In genomic region chr19:43674316-43674689, GRCm38 (mm10) we compare ENCODE assay signal across 8 mouse cellular contexts. TPM values are rescaled to one million over a fixed set of nuclear protein-coding genes. Genes with fewer than 3 reads are reported as not detected.
DNase-seq lines count a peak whose midpoint lies in the region; ATAC-seq and TF ChIP-seq lines count a peak whose summit lies in the region.

No protein-coding gene starts in this region.

- no peak for ATAC-seq in lung, embryonic 16.5 days (ENCODE audit: low read depth)
- ATAC-seq in liver, embryonic 11.5 days (replicated peaks; ENCODE audit: low FRiP score), result no peak; the same call in 1 of the 2 replicates
- ATAC-seq in stomach, postnatal 0 days (ENCODE audit: low FRiP score, low TSS enrichment), result 0 out of 2 replicates have a peak, but pooled peaks have one; percentile 2

- TF ChIP-seq EP300 in stomach, postnatal 0 days (optimal IDR thresholded peaks at IDR 0.05), result no peak

- 0% methylated on average over 24 of the region's 29 CpGs for WGBS in lung, embryonic 16.5 days
- under 1% methylated on average over 27 of the region's 29 CpGs for WGBS in forebrain, embryonic 10.5 days
- under 1% methylated on average over 29 of the region's 29 CpGs for WGBS in liver, embryonic 11.5 days
- WGBS in stomach, postnatal 0 days, result under 1% methylated on average over 28 of the region's 29 CpGs

- no peaks in the 10 kb centered on the region for H3K36me3 ChIP-seq in lung, embryonic 16.5 days (ENCODE audit: control insufficient read depth, insufficient read depth, low read length)
- no peaks in the 10 kb centered on the region for H3K36me3 ChIP-seq in forebrain, embryonic 10.5 days (replicated peaks)
- H3K36me3 ChIP-seq in liver, embryonic 11.5 days (ENCODE audit: control insufficient read depth, insufficient read depth, low read length), result no peaks in the 10 kb centered on the region
- no peaks in the 10 kb centered on the region for H3K36me3 ChIP-seq in stomach, postnatal 0 days (ENCODE audit: control insufficient read depth, insufficient read depth, low read length)

- TF ChIP-seq CTCF in stomach, postnatal 0 days (IDR thresholded peaks at IDR 0.05; ENCODE audit: low read depth), result no peak

- peak overlapping the region; percentile 83 for H3K4me3 ChIP-seq in lung, embryonic 16.5 days (ENCODE audit: low read length)
- H3K4me3 ChIP-seq in forebrain, embryonic 10.5 days, result peak overlapping the region; percentile 99
- peak overlapping the region; percentile 92 for H3K4me3 ChIP-seq in liver, embryonic 11.5 days (ENCODE audit: low read depth, low read length)
- peak overlapping the region; percentile 91 for H3K4me3 ChIP-seq in stomach, postnatal 0 days (ENCODE audit: low read depth, low read length)

- H3K27ac ChIP-seq in lung, embryonic 16.5 days (ENCODE audit: low read length), result peak overlapping the region; percentile 75
- peak overlapping the region; percentile 95 for H3K27ac ChIP-seq in forebrain, embryonic 10.5 days
- H3K27ac ChIP-seq in liver, embryonic 11.5 days (ENCODE audit: low read depth, low read length), result peak overlapping the region; percentile 76
- peak overlapping the region; percentile 91 for H3K27ac ChIP-seq in stomach, postnatal 0 days (replicated peaks)

- peaks cover 14% of the 10 kb centered on the region for H3K4me1 ChIP-seq in lung, embryonic 16.5 days (replicated peaks; ENCODE audit: control insufficient read depth, insufficient read depth, low read length)
- H3K4me1 ChIP-seq in forebrain, embryonic 10.5 days, result peaks cover 38% of the 10 kb centered on the region
- H3K4me1 ChIP-seq in liver, embryonic 11.5 days (replicated peaks; ENCODE audit: control insufficient read depth, insufficient read depth, low read length), result peaks cover 13% of the 10 kb centered on the region
- H3K4me1 ChIP-seq in stomach, postnatal 0 days (replicated peaks; ENCODE audit: control insufficient read depth, insufficient read depth), result 0 out of 2 replicates have a peak, but pooled peaks cover 2% of the 10 kb centered on the region

- peak overlapping the region; percentile 68 for H3K4me2 ChIP-seq in lung, embryonic 16.5 days (ENCODE audit: low read depth, low read length)
- peak overlapping the region; percentile 72 for H3K4me2 ChIP-seq in liver, embryonic 11.5 days
- peak overlapping the region; percentile 76 for H3K4me2 ChIP-seq in stomach, postnatal 0 days (replicated peaks; ENCODE audit: low read depth)

- DNase-seq in embryo, embryonic 10 days (ENCODE audit: low spot score), result peak; percentile 42
- DNase-seq in embryo, embryonic 11 days, result no peak
- no peak for DNase-seq in lung, postnatal 25 days (ENCODE audit: low spot score)
- no peak for DNase-seq in forebrain, embryonic 10.5 days (ENCODE audit: extremely low spot score, low spot score)
- no peak for DNase-seq in liver, embryonic 11.5 days (ENCODE audit: low spot score)
- no peak for DNase-seq in stomach, postnatal 0 days (ENCODE audit: low spot score)
- no peak for DNase-seq in thymus, postnatal 0 days (ENCODE audit: low spot score)

- H3K9me3 ChIP-seq in lung, embryonic 16.5 days (ENCODE audit: control insufficient read depth, low read length), result no peaks in the 10 kb centered on the region
- H3K9me3 ChIP-seq in forebrain, embryonic 10.5 days, result no peaks in the 10 kb centered on the region
- H3K9me3 ChIP-seq in liver, embryonic 11.5 days (ENCODE audit: control insufficient read depth, low read length), result no peaks in the 10 kb centered on the region
- no peaks in the 10 kb centered on the region for H3K9me3 ChIP-seq in stomach, postnatal 0 days (ENCODE audit: control insufficient read depth, low read length)

- no peaks in the 10 kb centered on the region for H3K27me3 ChIP-seq in lung, embryonic 16.5 days (ENCODE audit: control insufficient read depth, insufficient read depth, low read depth, low read length)
- peaks cover 16% of the 10 kb centered on the region for H3K27me3 ChIP-seq in forebrain, embryonic 10.5 days (ENCODE audit: poor library complexity, severe bottlenecking)
- H3K27me3 ChIP-seq in liver, embryonic 11.5 days (replicated peaks; ENCODE audit: control insufficient read depth, insufficient read depth, low read length), result no peaks in the 10 kb centered on the region
- no peaks in the 10 kb centered on the region for H3K27me3 ChIP-seq in stomach, postnatal 0 days (ENCODE audit: control insufficient read depth, insufficient read depth, low read length)

- H3K9ac ChIP-seq in lung, embryonic 16.5 days (ENCODE audit: low read length), result peak overlapping the region; percentile 89
- H3K9ac ChIP-seq in liver, embryonic 11.5 days (ENCODE audit: low read depth, low read length), result peak overlapping the region; percentile 91
- peak overlapping the region; percentile 96 for H3K9ac ChIP-seq in stomach, postnatal 0 days (ENCODE audit: low read length)

RNA-seq across cellular contexts. Expression of gene Slc25a28, which starts 0.4 kb away (rescaled TPM):
- 9.1 and 12.2 TPM in 2 replicates for polyA plus RNA-seq in lung, embryonic 16.5 days (2015; fragmentation: Nextera tagmentation; extraction: Ambion mirVana)
- 11.3 and 12.4 TPM in 2 replicates for polyA plus RNA-seq in forebrain, embryonic 10.5 days (2016; fragmentation: Nextera tagmentation; extraction: Ambion mirVana)
- polyA plus RNA-seq in liver, embryonic 11.5 days (2014; fragmentation: Nextera tagmentation; extraction: Ambion mirVana), result 12.2 and 14.0 TPM in 2 replicates
- polyA plus RNA-seq in stomach, postnatal 0 days (2015; fragmentation: Nextera tagmentation; extraction: Ambion mirVana), result 9.6 and 11.4 TPM in 2 replicates
- 17.1 and 19.3 TPM in 2 replicates for polyA plus RNA-seq in thymus, postnatal 0 days (2015; fragmentation: Nextera tagmentation; extraction: Ambion mirVana)

RNA-seq across cellular contexts. Expression of gene Entpd7, which starts 15.2 kb away (rescaled TPM):
- 9.2 and 9.5 TPM in 2 replicates for polyA plus RNA-seq in lung, embryonic 16.5 days (2015; fragmentation: Nextera tagmentation; extraction: Ambion mirVana)
- polyA plus RNA-seq in forebrain, embryonic 10.5 days (2016; fragmentation: Nextera tagmentation; extraction: Ambion mirVana), result 8.6 and 8.8 TPM in 2 replicates
- 8.5 and 9.2 TPM in 2 replicates for polyA plus RNA-seq in liver, embryonic 11.5 days (2014; fragmentation: Nextera tagmentation; extraction: Ambion mirVana)
- 7.4 and 8.1 TPM in 2 replicates for polyA plus RNA-seq in stomach, postnatal 0 days (2015; fragmentation: Nextera tagmentation; extraction: Ambion mirVana)
- 8.9 and 11.2 TPM in 2 replicates for polyA plus RNA-seq in thymus, postnatal 0 days (2015; fragmentation: Nextera tagmentation; extraction: Ambion mirVana)
